Mouse (Mus musculus) lung, adult 2 months (tissue): Measurements from ENCODE around the gene Car12. TPM values are rescaled to one million over a fixed set of nuclear protein-coding genes. Genes with fewer than 3 reads are reported as not detected.

Experiments
- DNase-seq: peaks from one replicate; pipeline ENCODE4 v3.0.0; 2022
- H3K4me1 ChIP-seq: fragments of 200-500 bp; 2 replicates; pipeline ENCODE4 v1.6.1; 2011; ENCODE audit warnings: low read length; ENCODE audit not compliant: control insufficient read depth, insufficient read depth
- H3K4me3 ChIP-seq: fragments of 200-500 bp; replicated peaks from 2 replicates; pipeline ENCODE3; 2011; ENCODE audit warnings: low read depth, mild to moderate bottlenecking, control low read depth, low read length; ENCODE audit errors: extremely low read depth
- CTCF ChIP-seq: fragments of 200-500 bp; IDR thresholded peaks from 2 replicates; pipeline ENCODE4 v1.5.1; 2011; ENCODE audit warnings: mild to moderate bottlenecking, low read length, control low read depth; ENCODE audit not compliant: insufficient read depth
- POLR2A ChIP-seq: fragments of 200-500 bp; IDR thresholded peaks from 2 replicates; pipeline ENCODE4 v1.6.1; 2011; ENCODE audit warnings: low read depth, mild to moderate bottlenecking, control low read depth, low read length, borderline replicate concordance; ENCODE audit errors: extremely low read depth
- WGBS: fragments of 180-500 bp; shearing (Covaris S2); methylation state at CpG from one replicate; pipeline ENCODE4 v1.1.7; 2018; 5-methylcytosine and 5-hydroxymethylcytosine counted together
- polyA plus RNA-seq: library from polyadenylated mRNA; depleted of rRNA; stranded (reverse); fragments of >200 nt; gene quantifications from 2 replicates; pipeline ENCODE4 v1.2.3, GENCODE M21; 2012

Gene Car12
- polyA plus RNA-seq, 1 experiment = 6.7 TPM

DNA sequence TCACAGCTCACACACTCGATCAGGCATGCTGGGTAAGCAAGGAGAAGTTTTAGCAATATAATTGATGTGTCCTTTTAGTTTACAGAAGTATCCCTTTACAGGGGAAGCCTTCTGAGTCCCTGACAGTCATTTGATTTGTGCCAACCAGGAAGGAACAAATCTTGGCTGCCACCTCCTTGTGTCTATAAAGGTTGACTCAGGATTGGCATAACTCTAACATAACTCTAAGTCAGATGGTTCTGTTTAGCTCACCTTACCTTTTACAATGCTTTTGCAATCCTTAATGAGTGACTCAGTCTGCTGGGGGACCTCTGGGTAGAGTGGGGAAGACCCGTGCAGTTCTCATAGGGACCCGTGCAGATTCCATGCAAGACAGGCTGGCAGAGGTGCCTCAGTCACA, 12.1 kb downstream of the Car12 start:
- no peaks in the 10 kb centered on the region for H3K4me1 ChIP-seq
- TF ChIP-seq CTCF (no peak), POLR2A (no peak)
- H3K4me3 ChIP-seq = no peak overlapping the region
- 60% methylated on average over 3 of the region's 3 CpGs for WGBS
- DNase-seq = no peak

DNA sequence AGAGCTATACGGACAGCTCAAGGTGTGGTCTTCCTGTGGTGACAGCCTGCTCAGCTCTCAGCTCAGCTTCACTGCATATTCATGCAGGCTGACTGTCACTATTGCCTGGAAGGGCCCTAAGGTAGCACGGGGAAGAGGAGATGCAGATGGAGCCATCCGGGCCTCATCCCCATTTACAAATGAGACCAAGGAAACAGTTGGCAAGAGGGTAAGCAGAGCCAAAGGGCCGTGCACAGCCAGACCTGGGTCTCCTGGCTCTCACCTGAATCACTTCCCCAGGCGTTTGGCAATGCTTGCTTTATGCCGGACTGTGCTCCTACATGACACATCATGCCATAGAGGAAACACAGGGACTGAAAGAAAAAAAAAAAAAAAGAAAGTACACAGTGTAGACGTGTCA, 13.8 kb downstream of the Car12 start:
- WGBS = 67% methylated on average over 7 of the region's 7 CpGs
- Histone ChIP-seq H3K4me3 (no peak overlapping the region), H3K4me1 (no peaks in the 10 kb centered on the region)
- DNase-seq = no peak
- TF ChIP-seq CTCF (no peak), POLR2A (no peak)

DNA sequence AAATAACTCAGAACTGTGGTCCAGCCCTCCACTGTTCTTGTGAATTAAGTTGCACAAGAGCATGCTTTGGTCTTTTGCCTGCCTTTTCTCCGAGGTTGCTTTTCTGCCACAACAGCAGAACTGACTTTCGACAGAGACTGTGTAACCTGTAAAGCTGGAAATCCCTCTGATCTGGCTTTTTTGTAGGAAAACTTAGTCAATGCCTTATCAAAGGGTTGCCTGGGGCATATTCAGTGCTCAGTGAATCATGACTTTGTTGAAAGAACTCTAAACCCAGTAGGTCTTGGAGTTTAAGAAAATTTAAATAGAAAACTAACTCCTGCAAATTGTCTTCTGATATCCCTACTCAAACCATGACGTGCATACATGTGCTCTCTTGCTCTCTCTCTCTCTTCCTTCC, 17.1 kb downstream of the Car12 start:
- Histone ChIP-seq H3K4me1 (no peaks in the 10 kb centered on the region), H3K4me3 (no peak overlapping the region)
- DNase-seq = no peak
- 59% methylated on average over 3 of the region's 3 CpGs for WGBS
- TF ChIP-seq POLR2A (no peak), CTCF (no peak)

DNA sequence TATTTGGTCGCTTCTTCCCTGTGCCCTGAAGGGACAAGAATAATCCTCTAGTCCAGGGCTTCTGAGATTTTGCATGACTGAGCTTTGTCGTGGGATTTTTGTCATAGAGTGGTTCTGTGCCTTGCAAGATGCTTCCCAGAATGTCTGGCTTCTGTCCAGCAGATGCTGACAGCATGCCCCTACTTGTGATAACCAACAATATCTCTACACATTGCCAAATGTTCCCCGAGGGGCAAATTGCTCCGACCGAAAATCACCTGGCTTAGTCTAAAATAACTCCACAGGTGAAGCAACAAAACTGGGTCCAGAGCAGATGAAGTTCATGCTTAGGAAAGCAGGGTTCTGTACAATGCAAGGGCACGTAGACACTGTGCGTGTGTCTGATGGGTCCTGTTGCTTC, 17.8 kb downstream of the Car12 start:
- DNase-seq = no peak
- no peak for TF ChIP-seq POLR2A
- TF ChIP-seq CTCF = no peak
- Histone ChIP-seq H3K4me1 (no peaks in the 10 kb centered on the region), H3K4me3 (no peak overlapping the region)
- 78% methylated on average over 7 of the region's 7 CpGs for WGBS

DNA sequence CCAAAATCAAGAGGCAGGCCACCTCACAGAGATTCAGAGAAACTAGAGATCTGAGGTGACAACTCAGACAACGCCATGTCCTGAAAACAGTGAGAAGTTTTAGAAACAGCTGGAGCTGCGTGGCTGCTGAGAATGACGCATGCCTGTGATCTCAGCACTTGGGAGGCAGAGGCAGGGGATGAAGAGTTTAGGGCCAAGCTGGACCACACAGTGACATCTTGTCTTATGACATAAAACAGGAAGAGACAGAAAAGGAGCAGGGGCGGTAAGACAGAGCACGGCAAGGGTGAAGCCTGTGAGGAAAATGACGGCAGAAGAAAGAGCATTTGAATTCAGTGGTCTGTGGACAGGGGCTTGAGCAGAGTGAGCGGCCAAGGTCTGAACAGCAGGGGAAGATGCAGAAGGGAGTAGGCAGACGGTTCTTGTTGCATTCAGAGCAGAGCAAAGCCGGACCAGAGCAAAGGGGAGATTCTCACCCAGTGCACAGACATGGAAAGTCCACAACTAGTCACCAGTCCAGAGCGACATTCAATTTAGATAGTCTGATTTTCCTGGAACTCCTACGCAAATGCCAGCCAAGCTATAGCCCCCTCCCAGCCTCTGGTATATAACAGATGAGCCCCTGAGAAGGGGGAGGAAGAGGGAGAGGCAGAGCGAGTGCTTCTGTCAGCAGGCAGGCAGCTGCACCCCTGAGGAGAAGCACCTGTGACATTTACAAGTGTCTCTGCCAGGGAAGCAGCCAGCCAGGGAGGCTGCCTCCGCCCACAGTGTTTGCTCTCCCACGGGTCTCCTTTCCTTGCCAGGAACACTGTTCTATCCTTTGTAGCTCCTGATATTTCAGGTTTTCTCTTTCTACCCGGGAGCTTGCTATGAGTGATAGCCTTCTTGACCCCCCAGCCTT, 19.6 kb downstream of the Car12 start:
- no peaks in the 10 kb centered on the region for H3K4me1 ChIP-seq
- DNase-seq = no peak
- TF ChIP-seq CTCF = no peak
- no peak for TF ChIP-seq POLR2A
- WGBS = 41% methylated on average over 15 of the region's 15 CpGs
- no peak overlapping the region for H3K4me3 ChIP-seq

DNA sequence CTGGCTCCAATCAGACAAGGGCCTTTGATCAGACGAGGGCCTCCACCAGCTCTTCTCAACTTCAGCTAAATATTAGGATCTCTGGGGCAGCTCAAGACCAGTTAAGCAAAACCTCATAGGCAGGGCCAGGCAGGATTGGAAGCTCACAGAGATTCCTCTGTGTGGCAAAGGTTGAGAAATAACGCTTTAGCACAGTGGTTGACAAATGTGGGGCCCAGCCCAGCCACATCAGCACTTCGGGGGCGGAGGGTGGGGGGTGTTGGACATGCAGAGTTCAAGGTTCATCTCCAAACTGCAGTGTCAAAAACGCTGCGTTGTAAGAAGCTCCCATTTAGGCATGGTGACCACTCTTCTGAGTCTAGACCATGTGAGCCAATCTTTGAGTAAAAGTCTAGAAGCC, 21.1 kb downstream of the Car12 start:
- 83% methylated on average over 6 of the region's 6 CpGs for WGBS
- DNase-seq = no peak
- no peak overlapping the region for H3K4me3 ChIP-seq
- H3K4me1 ChIP-seq = no peaks in the 10 kb centered on the region
- no peak for TF ChIP-seq CTCF
- no peak for TF ChIP-seq POLR2A

DNA sequence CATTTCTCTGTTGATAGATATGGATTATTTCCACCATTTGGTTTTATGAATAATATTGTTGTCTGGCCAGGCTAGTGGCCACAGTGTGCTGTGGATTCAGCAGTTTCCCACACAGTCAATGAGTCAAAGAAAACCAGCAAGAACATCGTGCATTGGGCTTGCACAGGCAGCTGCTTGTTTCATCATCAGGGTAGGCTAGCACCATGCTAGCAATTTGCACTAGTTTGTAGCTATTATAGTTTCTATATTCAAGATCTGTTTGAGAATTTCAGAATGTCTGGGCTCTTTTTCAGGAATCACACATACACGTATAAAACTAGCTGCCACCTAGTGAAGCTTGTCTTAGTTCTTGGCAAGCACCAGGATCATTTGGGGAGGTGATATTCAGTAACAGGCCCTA, 21.6 kb downstream of the Car12 start:
- 93% methylated on average over 2 of the region's 2 CpGs for WGBS
- TF ChIP-seq CTCF = no peak
- TF ChIP-seq POLR2A = no peak
- Histone ChIP-seq H3K4me1 (no peaks in the 10 kb centered on the region), H3K4me3 (no peak overlapping the region)
- no peak for DNase-seq

DNA sequence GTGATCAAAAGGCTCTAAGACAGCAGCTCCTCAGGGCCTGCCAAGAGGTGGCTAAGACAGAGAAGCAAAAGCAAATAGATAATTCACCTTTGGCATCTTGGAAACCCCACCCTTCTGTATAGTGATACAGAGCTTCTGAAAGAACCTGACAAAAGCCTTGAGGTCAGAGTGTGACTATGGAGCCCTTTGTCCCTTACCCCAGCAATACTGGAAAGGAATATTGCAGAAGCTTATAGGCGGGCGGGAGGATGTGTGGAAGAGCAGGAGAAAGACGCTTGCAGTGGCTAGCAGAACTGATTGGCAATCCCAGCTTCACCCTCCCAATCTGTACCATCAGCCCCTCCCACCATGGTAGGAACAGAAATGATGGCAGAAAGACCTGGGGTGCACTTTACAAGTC, 22.5 kb downstream of the Car12 start:
- no peak for DNase-seq
- Histone ChIP-seq H3K4me3 (no peak overlapping the region), H3K4me1 (no peaks in the 10 kb centered on the region)
- TF ChIP-seq CTCF = no peak
- no peak for TF ChIP-seq POLR2A
- 91% methylated on average over 3 of the region's 3 CpGs for WGBS

DNA sequence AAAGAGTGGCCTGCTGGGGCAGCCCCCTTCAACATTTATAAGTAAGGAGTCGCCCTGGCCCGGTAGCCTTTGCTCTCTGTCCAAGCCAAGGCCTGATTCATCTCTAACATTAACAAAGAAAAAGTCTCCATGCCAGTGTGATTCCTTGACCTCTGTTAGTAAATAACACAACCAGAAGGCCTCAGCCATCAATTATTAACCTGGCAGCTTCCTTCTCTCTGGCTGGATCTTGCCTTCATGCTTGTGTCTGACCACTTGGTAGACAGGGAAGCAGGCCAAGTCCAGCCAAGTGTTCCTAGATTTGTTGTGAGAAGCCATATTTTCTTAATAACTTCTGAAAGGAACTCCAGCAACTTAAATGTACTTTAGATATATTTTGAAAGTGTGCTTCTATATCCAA, 23.1 kb downstream of the Car12 start:
- no peak for TF ChIP-seq CTCF
- TF ChIP-seq POLR2A = no peak
- no peak for DNase-seq
- 74% methylated on average over 2 of the region's 2 CpGs for WGBS
- no peaks in the 10 kb centered on the region for H3K4me1 ChIP-seq
- no peak overlapping the region for H3K4me3 ChIP-seq

DNA sequence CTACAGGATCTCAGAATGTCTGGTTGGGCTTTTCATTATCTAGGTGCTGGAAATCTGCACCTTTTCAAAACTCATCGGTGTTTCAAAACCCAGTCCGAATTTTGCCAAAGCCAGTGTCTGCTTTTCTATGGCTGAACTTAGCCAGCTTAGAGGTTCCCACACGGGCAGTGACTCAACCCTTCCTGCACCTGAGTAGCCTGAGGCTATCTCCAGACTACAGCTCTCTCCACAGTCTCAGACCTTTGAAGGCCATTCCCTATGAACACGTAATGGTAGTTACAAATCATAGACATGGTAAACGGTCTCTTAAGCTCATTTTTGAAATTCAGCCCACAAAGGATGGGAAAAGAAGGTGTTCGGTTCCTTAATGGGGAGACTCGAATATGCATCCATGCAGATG, 26.0 kb downstream of the Car12 start:
- Histone ChIP-seq H3K4me3 (no peak overlapping the region), H3K4me1 (no peaks in the 10 kb centered on the region)
- DNase-seq = no peak
- TF ChIP-seq POLR2A = no peak
- no peak for TF ChIP-seq CTCF
- 80% methylated on average over 7 of the region's 7 CpGs for WGBS
